Mouse (Mus musculus): ENCODE data around the gene Pold1.

DNA sequence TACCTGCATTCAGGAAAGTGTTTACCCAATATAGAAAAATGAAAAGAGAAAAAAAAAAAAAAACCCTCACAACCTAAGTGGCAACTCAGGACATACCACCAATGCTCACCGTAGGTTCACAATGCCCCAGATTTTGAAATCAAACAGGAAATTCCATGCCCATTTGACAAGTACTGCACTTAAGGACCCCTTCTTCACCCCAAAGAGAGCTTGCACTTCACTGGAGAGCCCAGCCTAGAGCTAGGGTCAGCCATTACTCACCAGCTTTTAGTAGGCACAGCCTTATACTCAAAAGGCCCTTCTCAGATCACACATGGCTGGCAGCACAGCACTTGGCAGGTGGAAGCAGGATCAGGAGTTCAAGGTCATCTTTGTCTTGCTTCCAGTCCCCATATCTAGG lies 34.5 kb upstream of the Pold1 start:
- TF ChIP-seq POLR2A (IDR thresholded peaks at IDR 0.05; ENCODE audit: low read depth, low read length) (no peak), CTCF (IDR thresholded peaks at IDR 0.05; ENCODE audit: borderline replicate concordance, insufficient read depth, low read length) (no peak)

Data from embryonic fibroblast, embryonic 13.5 days (primary cell).